25 mouse cellular contexts compared by ENCODE assay signal in the genomic region with DNA sequence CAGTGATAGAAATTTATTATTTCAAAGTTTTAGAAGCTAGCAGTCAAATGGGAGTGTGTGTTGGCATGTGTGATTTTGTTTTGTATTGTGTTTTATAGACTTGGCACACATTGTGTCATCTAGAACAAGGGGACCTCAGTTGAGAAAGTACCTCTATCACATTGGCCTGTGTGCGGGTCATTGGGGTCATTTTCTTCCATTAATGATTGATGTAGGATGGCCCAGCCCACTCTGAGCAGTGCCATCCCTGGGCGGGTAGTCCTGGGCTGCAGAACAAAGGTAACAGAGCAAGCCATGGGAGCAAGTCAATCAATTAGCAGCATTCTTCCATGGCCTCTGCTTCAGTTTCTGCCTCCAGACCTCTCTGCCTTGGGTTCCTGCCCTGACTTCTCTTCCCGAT. TPM values are rescaled to one million over a fixed set of nuclear protein-coding genes. Genes with fewer than 3 reads are reported as not detected.
DNase-seq lines count a peak whose midpoint lies in the region; ATAC-seq and TF ChIP-seq lines count a peak whose summit lies in the region.
"Had no signal": no experiment of that assay in that cellular context is flagged by ENCODE, and none has a peak within 500 bp of the region (broad histone marks: within the 10 kb centered on the region; RNA-seq: fewer than 3 reads in every experiment).

No protein-coding gene starts in this region.

- DNase-seq in heart, adult 11 months = peak; percentile 31
- peak; percentile 24 to 44 for DNase-seq in kidney, adult 8-10 months
- no peak for DNase-seq in kidney, adult 18-20 months
- peak; percentile 79 for DNase-seq in liver, adult 2 months (ENCODE audit: extremely low read depth, low read depth, low spot score)
- no peak for DNase-seq in liver
- DNase-seq in hindbrain, postnatal 0 days (ENCODE audit: low spot score) = no peak
- DNase-seq: adrenal gland, adult 8-10 months; adrenal gland, postnatal 25 days; cerebellum, adult 11-12 months; cerebellum, adult 8-10 months; cerebellum, postnatal 10 days; cerebellum, postnatal 36 days; embryo, embryonic 11 days; gastrocnemius, postnatal 25 days; heart, adult 2 months had no signal

- H3K79me2 ChIP-seq in liver, adult 2 months (ENCODE audit: control insufficient read depth, insufficient read depth, low read length) = no peaks in the 10 kb centered on the region

- TF ChIP-seq POLR2A in liver, adult 2 months (IDR thresholded peaks at IDR 0.05; ENCODE audit: extremely low read depth, insufficient read depth, low read length) = no peak

- H3K27me3 ChIP-seq in heart, embryonic 12.5 days (replicated peaks) = no peaks in the 10 kb centered on the region
- no peaks in the 10 kb centered on the region for H3K27me3 ChIP-seq in liver, adult 2 months (ENCODE audit: control insufficient read depth, insufficient read depth, low read length)
- no peaks in the 10 kb centered on the region for H3K27me3 ChIP-seq in hindbrain, postnatal 0 days (ENCODE audit: insufficient read depth, low read length)
- H3K27me3 ChIP-seq: embryonic facial prominence, embryonic 13.5 days; forebrain, embryonic 12.5 days; forebrain, embryonic 15.5 days; hindbrain, embryonic 12.5 days had no signal

- H3K4me2 ChIP-seq in heart, embryonic 12.5 days = no peak overlapping the region
- no peak overlapping the region for H3K4me2 ChIP-seq in hindbrain, postnatal 0 days (ENCODE audit: low read depth, low read length)
- H3K4me2 ChIP-seq: embryonic facial prominence, embryonic 13.5 days; forebrain, embryonic 12.5 days; forebrain, embryonic 15.5 days; hindbrain, embryonic 12.5 days had no signal

- H3K36me3 ChIP-seq in heart, embryonic 12.5 days = no peaks in the 10 kb centered on the region
- no peaks in the 10 kb centered on the region for H3K36me3 ChIP-seq in liver, adult 2 months (ENCODE audit: control insufficient read depth, insufficient read depth, low read length)
- H3K36me3 ChIP-seq in hindbrain, postnatal 0 days (ENCODE audit: insufficient read depth, low read length) = no peaks in the 10 kb centered on the region
- H3K36me3 ChIP-seq: embryonic facial prominence, embryonic 10.5 days; embryonic facial prominence, embryonic 13.5 days; forebrain, embryonic 12.5 days; forebrain, embryonic 15.5 days; heart, embryonic 10.5 days; hindbrain, embryonic 12.5 days had no signal

- WGBS in heart, embryonic 12.5 days = 77% methylated on average over 3 of the region's 3 CpGs
- WGBS in liver, adult 2 months = 40% methylated on average over 3 of the region's 3 CpGs
- WGBS in hindbrain, postnatal 0 days = 83% methylated on average over 3 of the region's 3 CpGs

- ATAC-seq in heart, embryonic 12.5 days (ENCODE audit: insufficient number of reproducible peaks, low FRiP score) = no peak
- ATAC-seq in hindbrain, postnatal 0 days = no peak
- ATAC-seq: activated CD4-positive, CD25-positive, alpha-beta regulatory T cell, adult 4 months; forebrain, embryonic 15.5 days had no signal

- H3K4me3 ChIP-seq in heart, embryonic 12.5 days = no peak overlapping the region
- H3K4me3 ChIP-seq in liver, adult 2 months (ENCODE audit: insufficient read depth, low read depth, low read length) = no peak overlapping the region
- H3K4me3 ChIP-seq in hindbrain, postnatal 0 days (ENCODE audit: low read length) = no peak overlapping the region
- H3K4me3 ChIP-seq: embryonic facial prominence, embryonic 10.5 days; embryonic facial prominence, embryonic 13.5 days; erythroblast, embryonic 14.5 days; forebrain, embryonic 12.5 days; forebrain, embryonic 15.5 days; heart, adult 2 months; heart, embryonic 10.5 days; hindbrain, embryonic 12.5 days had no signal

- H3K9ac ChIP-seq in heart, embryonic 12.5 days = no peak overlapping the region
- no peak overlapping the region for H3K9ac ChIP-seq in liver, adult 2 months (ENCODE audit: low read depth, low read length)
- no peak overlapping the region for H3K9ac ChIP-seq in hindbrain, postnatal 0 days (replicated peaks; ENCODE audit: low read length)
- H3K9ac ChIP-seq: embryonic facial prominence, embryonic 13.5 days; forebrain, embryonic 12.5 days; forebrain, embryonic 15.5 days; hindbrain, embryonic 12.5 days had no signal

- TF ChIP-seq CTCF in liver, adult 2 months (IDR thresholded peaks at IDR 0.05; ENCODE audit: low read depth, low read length) = no peak
- TF ChIP-seq CTCF in hindbrain, postnatal 0 days (IDR thresholded peaks at IDR 0.05; ENCODE audit: low read depth) = no peak

- H3K27ac ChIP-seq in heart, embryonic 12.5 days (ENCODE audit: poor library complexity, severe bottlenecking) = no peak overlapping the region
- no peak overlapping the region for H3K27ac ChIP-seq in liver, adult 2 months (replicated peaks; ENCODE audit: insufficient read depth, low read depth, low read length)
- no peak overlapping the region for H3K27ac ChIP-seq in hindbrain, postnatal 0 days
- H3K27ac ChIP-seq: embryonic facial prominence, embryonic 10.5 days; embryonic facial prominence, embryonic 13.5 days; forebrain, embryonic 12.5 days; forebrain, embryonic 15.5 days; heart, adult 2 months; heart, embryonic 10.5 days; hindbrain, embryonic 12.5 days had no signal

- H3K4me1 ChIP-seq in heart, embryonic 12.5 days (replicated peaks) = no peaks in the 10 kb centered on the region
- H3K4me1 ChIP-seq in liver, adult 2 months (ENCODE audit: control insufficient read depth, insufficient read depth, low read length) = peaks cover 4% of the 10 kb centered on the region
- H3K4me1 ChIP-seq in hindbrain, postnatal 0 days (ENCODE audit: insufficient read depth, low read length) = no peaks in the 10 kb centered on the region
- H3K4me1 ChIP-seq: embryonic facial prominence, embryonic 13.5 days; forebrain, embryonic 12.5 days; forebrain, embryonic 15.5 days; heart, embryonic 10.5 days; hindbrain, embryonic 12.5 days had no signal

- H3K9me3 ChIP-seq in heart, embryonic 12.5 days (replicated peaks) = no peaks in the 10 kb centered on the region; the same call in 1 of the 2 replicates
- no peaks in the 10 kb centered on the region for H3K9me3 ChIP-seq in hindbrain, postnatal 0 days (ENCODE audit: low read length)
- H3K9me3 ChIP-seq: embryonic facial prominence, embryonic 10.5 days; embryonic facial prominence, embryonic 13.5 days; forebrain, embryonic 12.5 days; forebrain, embryonic 15.5 days; heart, embryonic 10.5 days; hindbrain, embryonic 12.5 days had no signal

RNA-seq across cellular contexts. Expression of gene Anks1b, which starts 34.5 kb away (rescaled TPM):
- 0.05 and 0.40 TPM in 2 replicates for polyA plus RNA-seq in heart, embryonic 12.5 days (2016; fragmentation: Nextera tagmentation; extraction: Ambion mirVana)
- total RNA-seq in liver, adult 2 months (2014; rRNA removed) = under 0.01 TPM in 1 of 2 replicates, not detected in the other
- not detected in 2 replicates for polyA plus RNA-seq in liver, adult 2 months (2012; rRNA removed)
- 125 and 156 TPM in 2 replicates for total RNA-seq in hindbrain, postnatal 0 days (2014; rRNA removed)
- 98.9 and 104 TPM in 2 replicates for polyA plus RNA-seq in hindbrain, postnatal 0 days (2015; fragmentation: Nextera tagmentation; extraction: Ambion mirVana)
- total RNA-seq: hematopoietic stem cell, adult 5-6 weeks had no signal
- polyA plus RNA-seq: erythroblast, embryonic 14.5 days had no signal

Comparison
In these comparisons a context has a peak if more than half of its experiments do, and no peak if none do; other contexts are left out.
1. DNase-seq: peak in heart, adult 11 months (single experiment), kidney, adult 8-10 months (2 of 2) and liver, adult 2 months (single experiment); none in kidney, adult 18-20 months (single experiment), liver (single experiment) and hindbrain, postnatal 0 days (single experiment).
2. RNA of gene Anks1b, which starts 34.5 kb away (polyA plus RNA-seq): 98.9 to 104 TPM in hindbrain, postnatal 0 days; 0.05 to 0.40 TPM in heart, embryonic 12.5 days and not detected in liver, adult 2 months; every median in the first group is over 10 times any median in the second.